Mouse (Mus musculus): ENCODE measurements around the gene Herpud1. TPM values are rescaled to one million over a fixed set of nuclear protein-coding genes. Genes with fewer than 3 reads are reported as not detected.
"Not testable (repeated sequence)": the region's sequence is repeated elsewhere in the genome, so short reads cannot be mapped to it uniquely, and the experiment has no call there.

The Herpud1 gene
- total RNA-seq, 2 experiments from 2014 or later = 41.0 to 50.8 TPM

GRCm38 (mm10) chr8:94396964-94397657, 10.9 kb downstream of the Herpud1 start:
- peak; percentile 84 for ATAC-seq (replicated peaks; ENCODE audit: low FRiP score, low TSS enrichment, poor library complexity, severe bottlenecking)

- no peak for ATAC-seq (replicated peaks; ENCODE audit: low FRiP score, low TSS enrichment, poor library complexity, severe bottlenecking)
Observed at GRCm38 (mm10) chr8:94398587-94398986, 12.3 kb downstream of the Herpud1 start.

GRCm38 (mm10) chr8:94399361-94399953, 13.2 kb downstream of the Herpud1 start:
- no peak for ATAC-seq (replicated peaks; ENCODE audit: low FRiP score, low TSS enrichment, poor library complexity, severe bottlenecking)

GRCm38 (mm10) chr8:94399957-94400356, 13.7 kb downstream of the Herpud1 start:
- not testable (repeated sequence) for ATAC-seq (replicated peaks; ENCODE audit: low FRiP score, low TSS enrichment, poor library complexity, severe bottlenecking)

- peak; percentile 86 for ATAC-seq (replicated peaks; ENCODE audit: low FRiP score, low TSS enrichment, poor library complexity, severe bottlenecking)
Observed at GRCm38 (mm10) chr8:94408443-94409080, 22.3 kb downstream of the Herpud1 start.

GRCm38 (mm10) chr8:94409523-94409922, 23.3 kb downstream of the Herpud1 start:
- no peak for ATAC-seq (replicated peaks; ENCODE audit: low FRiP score, low TSS enrichment, poor library complexity, severe bottlenecking)

GRCm38 (mm10) chr8:94412518-94412917, 26.3 kb downstream of the Herpud1 start:
- ATAC-seq (replicated peaks; ENCODE audit: low FRiP score, low TSS enrichment, poor library complexity, severe bottlenecking) = no peak

- ATAC-seq (replicated peaks; ENCODE audit: low FRiP score, low TSS enrichment, poor library complexity, severe bottlenecking) = no peak
Observed at GRCm38 (mm10) chr8:94413509-94413908, 27.3 kb downstream of the Herpud1 start.

- ATAC-seq (replicated peaks; ENCODE audit: low FRiP score, low TSS enrichment, poor library complexity, severe bottlenecking) = no peak; the same call in 1 of the 2 replicates
Observed at GRCm38 (mm10) chr8:94415218-94415617, 29.0 kb downstream of the Herpud1 start.

GRCm38 (mm10) chr8:94418017-94418416, 31.8 kb downstream of the Herpud1 start:
- ATAC-seq (replicated peaks; ENCODE audit: low FRiP score, low TSS enrichment, poor library complexity, severe bottlenecking) = peak; percentile 55

- ATAC-seq (replicated peaks; ENCODE audit: low FRiP score, low TSS enrichment, poor library complexity, severe bottlenecking) = no peak
Observed at GRCm38 (mm10) chr8:94422270-94422669, 36.0 kb downstream of the Herpud1 start.

GRCm38 (mm10) chr8:94427953-94428352, 41.7 kb downstream of the Herpud1 start:
- no peak for ATAC-seq (replicated peaks; ENCODE audit: low FRiP score, low TSS enrichment, poor library complexity, severe bottlenecking)

GRCm38 (mm10) chr8:94428420-94428819, 42.2 kb downstream of the Herpud1 start:
- ATAC-seq (replicated peaks; ENCODE audit: low FRiP score, low TSS enrichment, poor library complexity, severe bottlenecking) = no peak

GRCm38 (mm10) chr8:94429376-94429775, 43.1 kb downstream of the Herpud1 start:
- ATAC-seq (replicated peaks; ENCODE audit: low FRiP score, low TSS enrichment, poor library complexity, severe bottlenecking) = no peak

- ATAC-seq (replicated peaks; ENCODE audit: low FRiP score, low TSS enrichment, poor library complexity, severe bottlenecking) = no peak
Observed at GRCm38 (mm10) chr8:94432212-94432611, 46.0 kb downstream of the Herpud1 start.

GRCm38 (mm10) chr8:94433981-94434466, 47.8 kb downstream of the Herpud1 start, which contains the start of gene Nlrc5:
TSS of gene Nlrc5 (plus strand) at chr8:94434356.
- ATAC-seq (replicated peaks; ENCODE audit: low FRiP score, low TSS enrichment, poor library complexity, severe bottlenecking) = peak; percentile 94

GRCm38 (mm10) chr8:94434958-94435357, 48.7 kb downstream of the Herpud1 start:
- ATAC-seq (replicated peaks; ENCODE audit: low FRiP score, low TSS enrichment, poor library complexity, severe bottlenecking) = no peak

- no peak for ATAC-seq (replicated peaks; ENCODE audit: low FRiP score, low TSS enrichment, poor library complexity, severe bottlenecking)
Observed at GRCm38 (mm10) chr8:94435397-94436111, 49.3 kb downstream of the Herpud1 start.

- no peak for ATAC-seq (replicated peaks; ENCODE audit: low FRiP score, low TSS enrichment, poor library complexity, severe bottlenecking)
Observed at GRCm38 (mm10) chr8:94436112-94436572, 49.9 kb downstream of the Herpud1 start.

- no peak for ATAC-seq (replicated peaks; ENCODE audit: low FRiP score, low TSS enrichment, poor library complexity, severe bottlenecking)
Observed at GRCm38 (mm10) chr8:94436900-94437299, 50.7 kb downstream of the Herpud1 start.
